Mouse (Mus musculus) hindbrain, embryonic 16.5 days (tissue): ENCODE results near the gene Top3a. TPM values are rescaled to one million over a fixed set of nuclear protein-coding genes. Genes with fewer than 3 reads are reported as not detected.

Experiments
- ATAC-seq: fragments of 200-750 bp; cut with Nextera tagmentation; 2 replicates; pipeline ENCODE4 v1.8.0; 2017; ENCODE audit warnings: moderate TSS enrichment, moderate library complexity
- H3K27ac ChIP-seq: fragments of 300-500 bp; sonication (generic); 2 replicates; pipeline ENCODE4 v1.5.1; 2014; ENCODE audit warnings: low read depth, mild to moderate bottlenecking, control low read depth, low read length, moderate library complexity
- H3K27me3 ChIP-seq: fragments of 300-500 bp; sonication (generic); replicated peaks from 2 replicates; pipeline ENCODE4 v1.6.1; 2014; ENCODE audit warnings: low read length; ENCODE audit not compliant: control insufficient read depth, insufficient read depth
- H3K36me3 ChIP-seq: fragments of 300-500 bp; sonication (generic); 2 replicates; pipeline ENCODE4 v1.6.1; 2014; ENCODE audit warnings: mild to moderate bottlenecking, low read length, moderate library complexity, mixed read lengths; ENCODE audit not compliant: control insufficient read depth, insufficient read depth
- H3K4me1 ChIP-seq: fragments of 300-500 bp; sonication (generic); 2 replicates; pipeline ENCODE4 v1.6.1; 2014; ENCODE audit warnings: low read depth, low read length; ENCODE audit not compliant: control insufficient read depth, insufficient read depth
- H3K4me2 ChIP-seq: fragments of 300-500 bp; sonication (generic); 2 replicates; pipeline ENCODE4 v1.6.1; 2014; ENCODE audit warnings: mild to moderate bottlenecking, low read length, control low read depth, moderate library complexity
- H3K4me3 ChIP-seq: fragments of 300-500 bp; sonication (generic); 2 replicates; pipeline ENCODE4 v1.5.1; 2014; ENCODE audit warnings: mild to moderate bottlenecking, low read length, control low read depth, moderate library complexity
- H3K9ac ChIP-seq: fragments of 300-500 bp; sonication (generic); 2 replicates; pipeline ENCODE4 v1.6.1; 2014; ENCODE audit warnings: low read depth, mild to moderate bottlenecking, control low read depth, low read length, moderate library complexity
- H3K9me3 ChIP-seq: fragments of 300-500 bp; sonication (generic); 2 replicates; pipeline ENCODE4 v1.6.1; 2014; ENCODE audit warnings: mild to moderate bottlenecking, low read length, moderate library complexity; ENCODE audit not compliant: control insufficient read depth
- WGBS: fragments of 180-500 bp; shearing (Covaris S2); extraction: QIAGEN DNeasy Blood & Tissue Kit; methylation state at CpG from one replicate; pipeline ENCODE4 v1.1.7; 2014; 5-methylcytosine and 5-hydroxymethylcytosine counted together
- polyA plus RNA-seq: library from polyadenylated mRNA; unstranded; fragments of >200 nt; fragmentation: Nextera tagmentation; extraction: Ambion mirVana; gene quantifications from 2 replicates; pipeline ENCODE4 v1.2.1, GENCODE M21; 2015

Top3a gene
- polyA plus RNA-seq, 1 experiment from 2014 or later: 7.7 TPM

GRCm38 (mm10) chr11:60728260-60728761, 48.9 kb downstream of the Top3a start, which contains the start of gene Mief2:
TSS of gene Mief2 (plus strand) at chr11:60728398.
- Histone ChIP-seq H3K27ac (peak within 1 kb of the TSS; percentile 92), H3K27me3 (no peaks in the 10 kb centered on the region), H3K9me3 (no peaks in the 10 kb centered on the region), H3K4me1 (peaks cover 24% of the 10 kb centered on the region), H3K4me2 (peak within 1 kb of the TSS; percentile 77), H3K4me3 (peak within 1 kb of the TSS; percentile 70), H3K9ac (peak within 1 kb of the TSS; percentile 92), H3K36me3 (peaks cover 32% of the 10 kb centered on the region)
- whole genome bisulfite sequencing: under 1% methylated on average over 44 of the region's 44 CpGs
- ATAC-seq: peak; percentile 96

GRCm38 (mm10) chr11:60727392-60728140, 49.6 kb downstream of the Top3a start:
- ATAC-seq: peak; percentile 9

DNA sequence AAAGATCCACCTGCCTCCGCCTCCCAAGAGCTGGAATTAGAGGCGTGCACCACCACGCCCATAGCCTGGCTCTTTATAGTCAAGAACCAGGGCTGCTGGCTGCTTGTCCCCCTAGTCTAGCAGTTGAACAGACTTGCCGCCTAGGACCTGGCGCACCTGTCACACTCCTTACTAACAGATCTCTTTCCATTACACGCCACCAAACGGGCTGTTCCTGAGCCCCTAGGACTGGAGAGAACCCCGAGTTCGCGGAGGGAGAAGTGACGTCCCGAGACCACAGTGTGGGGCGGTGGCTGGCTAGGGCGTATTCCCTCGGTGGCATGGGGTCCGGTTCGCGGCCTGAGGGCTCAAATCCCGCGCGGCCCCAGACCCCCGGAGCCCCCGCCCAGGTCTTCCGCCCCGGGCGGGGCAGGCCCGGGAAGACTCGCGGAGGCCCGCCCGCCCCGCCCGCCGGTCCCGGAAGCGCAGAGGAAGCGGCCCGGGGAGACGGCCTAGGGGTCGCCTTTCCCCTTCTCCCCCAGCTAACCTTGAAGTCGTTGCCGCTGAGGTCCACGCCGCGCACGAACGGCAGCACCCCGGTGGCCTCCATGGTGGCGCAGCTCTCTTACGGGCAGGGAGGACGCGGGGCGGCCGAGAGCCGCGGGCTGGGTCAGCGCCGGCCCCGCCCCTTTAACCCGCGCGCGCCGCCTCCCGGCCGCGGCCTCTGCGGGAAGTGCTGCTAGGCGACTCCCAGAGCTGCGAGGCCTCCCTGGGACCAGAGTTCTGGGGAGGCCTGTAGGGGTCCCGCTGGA, 50.4 kb downstream of the Top3a start, which contains the start of gene Flii:
Gene Flii (minus strand): TSS at position 663 of the 791 bp plus-strand sequence.
- peak within 1 kb of the TSS; percentile 92 for H3K9ac ChIP-seq
- H3K4me2 ChIP-seq: peak within 1 kb of the TSS; percentile 77
- no peaks in the 10 kb centered on the region for H3K27me3 ChIP-seq
- peaks cover 36% of the 10 kb centered on the region for H3K36me3 ChIP-seq
- no peaks in the 10 kb centered on the region for H3K9me3 ChIP-seq
- peak within 1 kb of the TSS; percentile 70 for H3K4me3 ChIP-seq
- WGBS: under 1% methylated on average over 68 of the region's 71 CpGs
- peak; percentile 75 for ATAC-seq
- peaks cover 24% of the 10 kb centered on the region for H3K4me1 ChIP-seq
- peak within 1 kb of the TSS; percentile 90 for H3K27ac ChIP-seq

More at GRCm38 (mm10) chr11:60727392-60728140, 49.6 kb downstream of the Top3a start:
- H3K36me3 ChIP-seq: peaks cover 33% of the 10 kb centered on the region
- H3K4me2 ChIP-seq: peak overlapping the region; percentile 77
- peaks cover 24% of the 10 kb centered on the region for H3K4me1 ChIP-seq
- WGBS: under 1% methylated on average over 12 of the region's 12 CpGs
- H3K9me3 ChIP-seq: no peaks in the 10 kb centered on the region
- H3K4me3 ChIP-seq: peak overlapping the region; percentile 70
- peak overlapping the region; percentile 92 for H3K9ac ChIP-seq
- peak overlapping the region; percentile 90 for H3K27ac ChIP-seq
- no peaks in the 10 kb centered on the region for H3K27me3 ChIP-seq

- WGBS: 88% methylated on average over 5 of the region's 5 CpGs
- no peaks in the 10 kb centered on the region for H3K27me3 ChIP-seq
- no peak for ATAC-seq
These were observed 57.9 kb downstream of the Top3a start for GRCm38 (mm10) chr11:60719263-60719662.

DNA sequence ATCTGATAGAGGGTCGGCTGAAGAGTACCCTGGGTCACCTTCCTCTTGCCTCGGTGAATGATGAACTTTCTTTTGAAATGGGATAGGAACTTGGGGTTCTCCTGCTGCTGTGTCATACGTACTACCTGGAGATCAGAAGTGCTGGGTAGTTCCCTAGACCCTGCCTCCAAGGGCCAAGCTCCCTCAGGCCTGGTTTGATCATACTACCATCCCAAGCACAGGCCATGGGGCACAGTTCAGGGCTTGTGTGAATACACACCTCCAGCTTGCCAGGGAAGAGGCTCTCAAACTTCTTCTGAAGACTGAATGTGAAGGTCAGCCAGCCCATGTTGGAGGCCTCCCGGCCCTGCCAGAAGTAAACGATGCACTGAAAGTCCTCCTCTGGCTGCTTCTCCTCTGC, 61.3 kb downstream of the Top3a start:
- Histone ChIP-seq H3K27ac (no peak overlapping the region), H3K4me2 (no peak overlapping the region), H3K4me1 (no peaks in the 10 kb centered on the region), H3K9ac (no peak overlapping the region), H3K36me3 (peaks cover 84% of the 10 kb centered on the region), H3K27me3 (no peaks in the 10 kb centered on the region), H3K4me3 (no peak overlapping the region), H3K9me3 (no peaks in the 10 kb centered on the region)
- WGBS: 78% methylated on average over 5 of the region's 5 CpGs
- ATAC-seq: no peak

More at GRCm38 (mm10) chr11:60719263-60719662, 57.9 kb downstream of the Top3a start:
- H3K4me1 ChIP-seq: no peaks in the 10 kb centered on the region
- no peak overlapping the region for H3K9ac ChIP-seq
- peaks cover 89% of the 10 kb centered on the region for H3K36me3 ChIP-seq
- no peak overlapping the region for H3K4me3 ChIP-seq
- H3K9me3 ChIP-seq: no peaks in the 10 kb centered on the region
- no peak overlapping the region for H3K4me2 ChIP-seq
- H3K27ac ChIP-seq: no peak overlapping the region

GRCm38 (mm10) chr11:60712639-60713255, 64.4 kb downstream of the Top3a start:
- Histone ChIP-seq H3K4me3 (no peak overlapping the region), H3K9ac (no peak overlapping the region), H3K36me3 (peaks cover 85% of the 10 kb centered on the region), H3K27me3 (no peaks in the 10 kb centered on the region), H3K27ac (no peak overlapping the region), H3K4me2 (no peak overlapping the region), H3K4me1 (no peaks in the 10 kb centered on the region), H3K9me3 (no peaks in the 10 kb centered on the region)
- no peak for ATAC-seq
- 92% methylated on average over 13 of the region's 13 CpGs for WGBS

GRCm38 (mm10) chr11:60712040-60712439, 65.1 kb downstream of the Top3a start:
- no peak overlapping the region for H3K4me3 ChIP-seq
- 94% methylated on average over 18 of the region's 18 CpGs for WGBS
- no peaks in the 10 kb centered on the region for H3K4me1 ChIP-seq

DNA sequence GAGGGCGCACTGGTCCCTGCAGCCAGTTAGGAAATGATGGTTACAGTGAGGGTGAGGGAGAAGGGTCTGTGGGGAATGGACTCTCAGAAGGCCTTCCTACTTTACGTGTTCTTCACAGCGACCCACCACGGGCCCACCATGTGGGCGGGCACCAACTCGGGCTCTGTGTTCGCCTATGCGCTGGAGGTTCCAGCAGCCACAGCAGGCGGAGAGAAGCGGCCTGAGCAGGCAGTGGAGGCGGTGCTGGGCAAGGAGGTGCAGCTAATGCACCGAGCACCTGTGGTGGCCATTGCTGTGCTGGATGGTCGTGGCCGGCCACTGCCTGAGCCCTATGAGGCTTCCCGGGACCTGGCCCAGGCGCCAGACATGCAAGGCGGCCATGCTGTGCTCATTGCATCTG, 65.9 kb downstream of the Top3a start:
- H3K36me3 ChIP-seq: peaks cover 84% of the 10 kb centered on the region
- no peaks in the 10 kb centered on the region for H3K9me3 ChIP-seq
- no peak overlapping the region for H3K4me3 ChIP-seq
- no peak overlapping the region for H3K4me2 ChIP-seq
- 97% methylated on average over 17 of the region's 17 CpGs for WGBS
- H3K4me1 ChIP-seq: no peaks in the 10 kb centered on the region
- no peak for ATAC-seq
- H3K27me3 ChIP-seq: no peaks in the 10 kb centered on the region
- H3K9ac ChIP-seq: no peak overlapping the region
- H3K27ac ChIP-seq: no peak overlapping the region

More at GRCm38 (mm10) chr11:60712040-60712439, 65.1 kb downstream of the Top3a start:
- Histone ChIP-seq H3K4me2 (no peak overlapping the region), H3K36me3 (peaks cover 87% of the 10 kb centered on the region), H3K9ac (no peak overlapping the region), H3K27ac (no peak overlapping the region), H3K27me3 (no peaks in the 10 kb centered on the region), H3K9me3 (no peaks in the 10 kb centered on the region)
- ATAC-seq: no peak
